Mouse (Mus musculus) limb, embryonic 10.5 days (tissue): ENCODE results near the gene Irak3. TPM values are rescaled to one million over a fixed set of nuclear protein-coding genes. Genes with fewer than 3 reads are reported as not detected.
"Not testable (repeated sequence)": the region's sequence is repeated elsewhere in the genome, so short reads cannot be mapped to it uniquely, and the experiment has no call there.

Experiments
- DNase-seq: peaks from one replicate; pipeline ENCODE4 v3.0.0-alpha.2; 2017; ENCODE audit warnings: low spot score
- H3K27ac ChIP-seq: fragments of 300-500 bp; sonication (generic); 2 replicates; pipeline ENCODE4 v1.5.1; 2016; ENCODE audit warnings: mild to moderate bottlenecking
- H3K27me3 ChIP-seq: fragments of 300-500 bp; sonication (generic); 2 replicates; pipeline ENCODE4 v1.6.1; 2016; ENCODE audit warnings: low read depth, mild to moderate bottlenecking; ENCODE audit not compliant: poor library complexity, severe bottlenecking
- H3K36me3 ChIP-seq: fragments of 300-500 bp; sonication (generic); 2 replicates; pipeline ENCODE4 v1.6.1; 2016; ENCODE audit warnings: mild to moderate bottlenecking, moderate library complexity
- H3K4me1 ChIP-seq: fragments of 300-500 bp; sonication (generic); 2 replicates; pipeline ENCODE4 v1.6.1; 2016
- H3K4me3 ChIP-seq: fragments of 300-500 bp; sonication (generic); 2 replicates; pipeline ENCODE4 v1.5.1; 2016; ENCODE audit warnings: mild to moderate bottlenecking, moderate library complexity
- H3K9me3 ChIP-seq: fragments of 300-500 bp; sonication (generic); replicated peaks from 2 replicates; pipeline ENCODE4 v1.6.1; 2016; ENCODE audit warnings: mild to moderate bottlenecking
- WGBS: fragments of 180-500 bp; shearing (Covaris S2); methylation state at CpG from one replicate; pipeline ENCODE4 v1.1.7; 2016; 5-methylcytosine and 5-hydroxymethylcytosine counted together
- polyA plus RNA-seq: library from polyadenylated mRNA; unstranded; fragments of >200 nt; fragmentation: Nextera tagmentation; extraction: Ambion mirVana; gene quantifications from 2 replicates; pipeline ENCODE4 v1.2.1, GENCODE M21; 2016

Irak3 gene
- polyA plus RNA-seq, 1 experiment from 2014 or later: 0.78 TPM

- Histone ChIP-seq H3K4me3 (no peak overlapping the region), H3K27ac (no peak overlapping the region), H3K27me3 (peaks cover 5% of the 10 kb centered on the region; the same call in 1 of the 2 replicates), H3K4me1 (peaks cover 12% of the 10 kb centered on the region), H3K9me3 (no peaks in the 10 kb centered on the region), H3K36me3 (no peaks in the 10 kb centered on the region)
- WGBS: 45% methylated on average over 13 of the region's 13 CpGs
- DNase-seq: no peak
Observed at GRCm38 (mm10) chr10:120128601-120129277, 73.2 kb downstream of the Irak3 start.

GRCm38 (mm10) chr10:120125465-120125857, 76.5 kb downstream of the Irak3 start:
- Histone ChIP-seq H3K4me1 (peaks cover 7% of the 10 kb centered on the region), H3K27me3 (peaks cover 5% of the 10 kb centered on the region; the same call in 1 of the 2 replicates), H3K9me3 (no peaks in the 10 kb centered on the region), H3K4me3 (no peak overlapping the region), H3K36me3 (no peaks in the 10 kb centered on the region), H3K27ac (no peak overlapping the region)
- 80% methylated on average over 10 of the region's 10 CpGs for WGBS
- DNase-seq: no peak

GRCm38 (mm10) chr10:120124801-120125464, 77.0 kb downstream of the Irak3 start:
- Histone ChIP-seq H3K9me3 (no peaks in the 10 kb centered on the region), H3K36me3 (no peaks in the 10 kb centered on the region)
- 55% methylated on average over 7 of the region's 7 CpGs for WGBS

GRCm38 (mm10) chr10:120123721-120124120, 78.2 kb downstream of the Irak3 start:
- no peak overlapping the region for H3K27ac ChIP-seq
- no peak for DNase-seq
- H3K9me3 ChIP-seq: no peaks in the 10 kb centered on the region
- no peaks in the 10 kb centered on the region for H3K36me3 ChIP-seq
- H3K27me3 ChIP-seq: peaks cover 5% of the 10 kb centered on the region; the same call in 1 of the 2 replicates
- peaks cover 2% of the 10 kb centered on the region for H3K4me1 ChIP-seq
- H3K4me3 ChIP-seq: no peak overlapping the region
- 97% methylated on average over 3 of the region's 3 CpGs for WGBS

More at GRCm38 (mm10) chr10:120124801-120125464, 77.0 kb downstream of the Irak3 start:
- peaks cover 5% of the 10 kb centered on the region; the same call in 1 of the 2 replicates for H3K27me3 ChIP-seq
- no peak overlapping the region for H3K4me3 ChIP-seq
- peak; percentile 86 for DNase-seq
- no peak overlapping the region for H3K27ac ChIP-seq
- H3K4me1 ChIP-seq: peaks cover 7% of the 10 kb centered on the region

- Histone ChIP-seq H3K4me1 (peaks cover 9% of the 10 kb centered on the region; the same call in 1 of the 2 replicates), H3K36me3 (no peaks in the 10 kb centered on the region), H3K9me3 (no peaks in the 10 kb centered on the region), H3K27ac (no peak overlapping the region), H3K4me3 (no peak overlapping the region), H3K27me3 (no peaks in the 10 kb centered on the region)
- WGBS: 88% methylated on average over 1 of the region's 1 CpGs
- no peak for DNase-seq
Observed at GRCm38 (mm10) chr10:120115249-120115648, 86.7 kb downstream of the Irak3 start.

GRCm38 (mm10) chr10:120114493-120114892, 87.4 kb downstream of the Irak3 start:
- Histone ChIP-seq H3K4me1 (peaks cover 9% of the 10 kb centered on the region; the same call in 1 of the 2 replicates), H3K36me3 (no peaks in the 10 kb centered on the region), H3K27ac (no peak overlapping the region), H3K4me3 (no peak overlapping the region), H3K27me3 (no peaks in the 10 kb centered on the region), H3K9me3 (no peaks in the 10 kb centered on the region)
- no peak for DNase-seq
- 46% methylated on average over 7 of the region's 7 CpGs for WGBS

GRCm38 (mm10) chr10:120113980-120114379, 88.0 kb downstream of the Irak3 start:
- WGBS: 75% methylated on average over 6 of the region's 6 CpGs
- Histone ChIP-seq H3K27ac (no peak overlapping the region), H3K4me1 (peaks cover 9% of the 10 kb centered on the region; the same call in 1 of the 2 replicates), H3K27me3 (no peaks in the 10 kb centered on the region), H3K36me3 (no peaks in the 10 kb centered on the region), H3K9me3 (no peaks in the 10 kb centered on the region), H3K4me3 (no peak overlapping the region)
- no peak for DNase-seq

GRCm38 (mm10) chr10:120113482-120113881, 88.4 kb downstream of the Irak3 start:
- not testable (repeated sequence) for H3K36me3 ChIP-seq, H3K27me3 ChIP-seq, H3K4me1 ChIP-seq, H3K9me3 ChIP-seq, H3K27ac ChIP-seq, DNase-seq
- H3K4me3 ChIP-seq: peak overlapping the region; percentile 85; the same call in 1 of the 2 replicates
- 76% methylated on average over 9 of the region's 9 CpGs for WGBS

- Histone ChIP-seq H3K27me3 (no peaks in the 10 kb centered on the region), H3K36me3 (0 out of 2 replicates have a peak, but pooled peaks cover 3% of the 10 kb centered on the region), H3K27ac (peak within 1 kb of the TSS; percentile 87), H3K4me3 (peak within 1 kb of the TSS; percentile 85), H3K4me1 (peaks cover 9% of the 10 kb centered on the region; the same call in 1 of the 2 replicates), H3K9me3 (no peaks in the 10 kb centered on the region)
- DNase-seq: peak; percentile 96
- WGBS: under 1% methylated on average over 55 of the region's 55 CpGs
Observed at GRCm38 (mm10) chr10:120112507-120113396, 89.2 kb downstream of the Irak3 start, which contains the start of gene Helb. Helb (minus strand) TSS chr10:120112987.

- DNase-seq: no peak
- peaks cover 11% of the 10 kb centered on the region for H3K36me3 ChIP-seq
- H3K9me3 ChIP-seq: no peaks in the 10 kb centered on the region
- H3K4me3 ChIP-seq: peak overlapping the region; percentile 85
- H3K4me1 ChIP-seq: peaks cover 9% of the 10 kb centered on the region; the same call in 1 of the 2 replicates
- no peak overlapping the region for H3K27ac ChIP-seq
- H3K27me3 ChIP-seq: no peaks in the 10 kb centered on the region
- 84% methylated on average over 3 of the region's 3 CpGs for WGBS
Observed at GRCm38 (mm10) chr10:120111691-120112319, 90.1 kb downstream of the Irak3 start.

- Histone ChIP-seq H3K27me3 (no peaks in the 10 kb centered on the region), H3K27ac (no peak overlapping the region), H3K4me1 (no peaks in the 10 kb centered on the region), H3K9me3 (no peaks in the 10 kb centered on the region), H3K36me3 (peaks cover 51% of the 10 kb centered on the region), H3K4me3 (no peak overlapping the region)
- no peak for DNase-seq
- WGBS: 95% methylated on average over 1 of the region's 1 CpGs
Observed at GRCm38 (mm10) chr10:120100806-120101205, 101.1 kb downstream of the Irak3 start.

- H3K36me3 ChIP-seq: peaks cover 50% of the 10 kb centered on the region
- no peak for DNase-seq
- no peaks in the 10 kb centered on the region for H3K9me3 ChIP-seq
- H3K4me3 ChIP-seq: no peak overlapping the region
- H3K4me1 ChIP-seq: no peaks in the 10 kb centered on the region
- H3K27me3 ChIP-seq: no peaks in the 10 kb centered on the region
- WGBS: 95% methylated on average over 5 of the region's 5 CpGs
- H3K27ac ChIP-seq: no peak overlapping the region
Observed at GRCm38 (mm10) chr10:120097564-120097963, 104.4 kb downstream of the Irak3 start.
